Mouse (Mus musculus) intestine, postnatal 0 days (tissue): ENCODE results near the gene Arhgef18. TPM values are rescaled to one million over a fixed set of nuclear protein-coding genes. Genes with fewer than 3 reads are reported as not detected.
A peak's percentile ranks its signal among the peaks of the same experiment; 100 is the strongest.

Experiments used
- ATAC-seq: fragments of 200-750 bp; cut with Nextera tagmentation; 2 replicates; pipeline ENCODE4 v1.8.0; 2017; ENCODE audit warnings: mild to moderate bottlenecking, moderate TSS enrichment, moderate library complexity
- H3K27ac ChIP-seq: fragments of 300-500 bp; sonication (generic); 2 replicates; pipeline ENCODE4 v1.5.1; 2014; ENCODE audit warnings: mild to moderate bottlenecking, low read depth, low read length, moderate library complexity
- H3K27me3 ChIP-seq: fragments of 300-500 bp; sonication (generic); replicated peaks from 2 replicates; pipeline ENCODE4 v1.6.1; 2014; ENCODE audit warnings: low read length, mixed read lengths; ENCODE audit not compliant: control insufficient read depth, insufficient read depth
- H3K36me3 ChIP-seq: fragments of 300-500 bp; sonication (generic); 2 replicates; pipeline ENCODE4 v1.6.1; 2014; ENCODE audit warnings: mild to moderate bottlenecking, moderate library complexity; ENCODE audit not compliant: control insufficient read depth, insufficient read depth
- H3K4me1 ChIP-seq: fragments of 300-500 bp; sonication (generic); replicated peaks from 2 replicates; pipeline ENCODE4 v1.6.1; 2014; ENCODE audit warnings: antibody characterized with exemption, low read length, mixed read lengths; ENCODE audit not compliant: control insufficient read depth, insufficient read depth
- H3K4me2 ChIP-seq: fragments of 300-500 bp; sonication (generic); replicated peaks from 2 replicates; pipeline ENCODE4 v1.6.1; 2014; ENCODE audit warnings: low read depth, mild to moderate bottlenecking, moderate library complexity
- H3K4me3 ChIP-seq: fragments of 300-500 bp; sonication (generic); 2 replicates; pipeline ENCODE4 v1.5.1; 2014; ENCODE audit warnings: low read depth, low read length
- H3K9ac ChIP-seq: fragments of 300-500 bp; sonication (generic); 2 replicates; pipeline ENCODE4 v1.6.1; 2014; ENCODE audit warnings: mild to moderate bottlenecking, low read depth, low read length
- H3K9me3 ChIP-seq: fragments of 300-500 bp; sonication (generic); 2 replicates; pipeline ENCODE4 v1.6.1; 2016; ENCODE audit warnings: mixed run types; ENCODE audit not compliant: control insufficient read depth
- CTCF ChIP-seq: sonication (generic); IDR thresholded peaks from 2 replicates; pipeline ENCODE4 v1.5.1; 2016; ENCODE audit warnings: low read depth, mild to moderate bottlenecking, control low read depth, antibody characterized with exemption, moderate library complexity
- WGBS: fragments of 180-500 bp; shearing (Covaris S2); extraction: QIAGEN DNeasy Blood & Tissue Kit; methylation state at CpG from one replicate; pipeline ENCODE4 v1.1.7; 2014; 5-methylcytosine and 5-hydroxymethylcytosine counted together
- polyA plus RNA-seq: library from polyadenylated mRNA; unstranded; fragments of >200 nt; fragmentation: Nextera tagmentation; extraction: Ambion mirVana; gene quantifications from 2 replicates; pipeline ENCODE4 v1.2.1, GENCODE M21; 2015

Arhgef18 gene
- polyA plus RNA-seq, 1 experiment from 2014 or later = 4.5 TPM

DNA sequence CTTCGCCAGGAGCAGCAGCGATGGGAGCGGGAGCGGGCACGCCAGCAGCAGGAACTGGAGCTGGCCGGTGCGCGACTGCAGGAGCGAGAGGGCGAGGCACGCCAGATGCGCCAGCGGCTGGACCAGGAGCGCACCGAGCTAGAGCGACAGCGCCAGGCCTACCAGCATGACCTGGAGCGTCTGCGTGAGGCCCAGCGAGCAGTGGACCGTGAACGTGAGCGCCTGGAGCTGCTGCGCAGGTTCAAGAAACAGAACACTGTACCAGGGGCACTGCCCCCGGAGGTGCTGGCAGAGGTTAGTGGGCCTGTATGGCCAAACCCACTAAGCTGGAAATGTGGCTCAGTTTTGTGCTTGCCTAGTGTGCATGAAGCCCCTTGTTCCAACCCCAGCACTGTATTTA is 59.2 kb downstream of the Arhgef18 start:
- Histone ChIP-seq H3K27me3 (no peaks in the 10 kb centered on the region), H3K4me2 (no peak overlapping the region), H3K9ac (no peak overlapping the region), H3K4me1 (no peaks in the 10 kb centered on the region), H3K36me3 (peaks cover 90% of the 10 kb centered on the region), H3K27ac (no peak overlapping the region), H3K4me3 (no peak overlapping the region), H3K9me3 (no peaks in the 10 kb centered on the region)
- no peak for TF ChIP-seq CTCF
- 98% methylated on average over 25 of the region's 25 CpGs for WGBS
- ATAC-seq = no peak

DNA sequence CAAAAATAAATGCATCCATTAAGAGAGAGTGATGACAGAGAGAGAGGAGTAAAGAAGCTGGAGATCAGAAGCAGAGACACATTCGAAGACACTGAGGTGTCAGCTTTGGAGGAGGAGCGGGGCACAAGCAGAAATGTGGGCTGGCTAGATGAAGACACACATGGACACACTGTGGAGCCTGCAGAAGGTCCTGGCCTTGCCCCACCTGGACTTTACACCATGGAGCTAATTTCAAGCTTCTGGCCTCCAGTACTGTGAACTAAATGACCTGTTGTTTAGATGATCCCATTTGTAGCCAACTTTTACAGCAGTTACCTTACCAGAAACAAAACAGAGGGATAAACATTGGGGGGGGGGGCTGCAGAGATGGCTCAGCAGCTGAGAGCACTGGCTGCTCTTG is 70.4 kb downstream of the Arhgef18 start:
- H3K9me3 ChIP-seq = no peaks in the 10 kb centered on the region
- no peak overlapping the region for H3K27ac ChIP-seq
- peaks cover 11% of the 10 kb centered on the region; the same call in 1 of the 2 replicates for H3K36me3 ChIP-seq
- H3K27me3 ChIP-seq = no peaks in the 10 kb centered on the region
- no peak for ATAC-seq
- WGBS = 89% methylated on average over 2 of the region's 2 CpGs
- H3K9ac ChIP-seq = no peak overlapping the region
- peaks cover 4% of the 10 kb centered on the region; the same call in 1 of the 2 replicates for H3K4me1 ChIP-seq
- no peak overlapping the region for H3K4me2 ChIP-seq
- no peak overlapping the region for H3K4me3 ChIP-seq
- TF ChIP-seq CTCF = no peak

DNA sequence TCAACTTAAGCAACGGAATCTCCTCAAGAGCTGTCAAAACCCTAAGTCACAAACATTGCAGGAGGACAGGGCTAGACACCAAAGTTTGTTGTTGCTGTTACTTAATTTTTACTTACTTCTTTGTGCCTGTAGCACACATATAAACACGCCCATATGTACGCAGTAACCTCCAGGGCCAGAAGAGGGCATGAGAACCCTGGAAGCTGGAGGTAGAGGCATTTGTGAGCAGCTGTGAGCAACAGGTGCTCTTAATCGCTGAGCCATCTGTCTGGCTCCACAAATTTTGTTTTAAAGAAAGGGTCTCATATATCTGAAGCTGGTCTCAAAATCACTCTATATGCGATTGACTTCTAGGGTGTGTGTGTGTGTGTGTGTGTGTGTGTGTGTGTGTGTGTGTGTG is 71.5 kb downstream of the Arhgef18 start:
- Histone ChIP-seq H3K4me3 (no peak overlapping the region), H3K27ac (no peak overlapping the region), H3K27me3 (no peaks in the 10 kb centered on the region), H3K4me2 (no peak overlapping the region), H3K9me3 (no peaks in the 10 kb centered on the region), H3K36me3 (peaks cover 1% of the 10 kb centered on the region; the same call in 1 of the 2 replicates), H3K9ac (0 out of 2 replicates have a peak overlapping the region, but pooled peaks have one; percentile 11), H3K4me1 (peaks cover 4% of the 10 kb centered on the region; the same call in 1 of the 2 replicates)
- no peak for ATAC-seq
- 45% methylated on average over 5 of the region's 5 CpGs for WGBS
- peak; percentile 80 for TF ChIP-seq CTCF

DNA sequence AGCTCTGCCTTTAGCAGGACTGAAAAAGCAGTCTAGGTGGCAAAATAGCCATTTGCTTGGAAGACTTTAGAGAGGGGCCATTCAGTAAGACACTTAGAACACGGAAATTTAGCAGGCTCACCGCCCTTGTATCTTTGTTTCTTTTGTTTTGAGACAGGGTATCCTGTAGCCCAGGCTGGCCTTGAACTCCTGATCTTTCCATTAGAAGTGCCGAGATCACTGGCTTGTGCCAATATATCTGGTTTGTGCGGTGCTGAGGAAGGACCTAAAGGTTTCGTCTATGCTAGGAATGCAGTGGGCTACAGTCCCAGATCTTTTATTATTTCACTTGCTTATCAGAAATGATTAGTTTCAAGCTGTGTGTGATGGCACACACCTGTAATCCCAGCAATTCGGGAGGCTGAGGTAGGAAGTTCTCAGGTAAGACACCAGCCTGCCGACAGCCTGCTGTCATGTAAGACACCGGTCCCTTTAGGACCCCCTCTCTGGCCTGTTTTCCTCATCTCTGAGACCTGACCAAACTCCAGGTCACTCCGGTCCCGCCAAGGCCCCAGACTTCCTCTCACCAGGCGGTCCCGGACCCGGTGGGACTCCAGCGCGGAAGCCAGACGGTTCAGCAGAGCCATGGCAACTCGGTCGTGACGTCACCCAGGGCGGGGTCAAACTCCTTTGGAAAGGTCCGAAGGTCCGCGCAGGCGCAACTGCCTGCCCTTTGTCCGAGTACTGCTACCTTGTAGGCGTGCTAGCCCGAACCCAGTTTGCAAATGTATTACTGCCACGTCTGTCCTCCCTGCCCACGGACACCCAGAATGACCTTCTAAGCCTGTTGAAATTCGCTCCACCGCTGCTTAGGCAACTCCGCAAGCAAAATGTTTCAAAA is 74.4 kb downstream of the Arhgef18 start, which contains the start of gene Pex11g:
Pex11g (minus strand) TSS at position 675 of the 880 bp plus-strand sequence.
- Histone ChIP-seq H3K9me3 (no peaks in the 10 kb centered on the region), H3K9ac (peak within 1 kb of the TSS; percentile 50), H3K4me1 (peaks cover 4% of the 10 kb centered on the region; the same call in 1 of the 2 replicates), H3K36me3 (no peaks in the 10 kb centered on the region; the same call in 1 of the 2 replicates), H3K4me2 (peak within 1 kb of the TSS; percentile 71), H3K4me3 (peak within 1 kb of the TSS; percentile 57), H3K27me3 (no peaks in the 10 kb centered on the region), H3K27ac (peak within 1 kb of the TSS; percentile 75)
- TF ChIP-seq CTCF = no peak
- WGBS = 4% methylated on average over 32 of the region's 32 CpGs
- peak; percentile 97 for ATAC-seq

DNA sequence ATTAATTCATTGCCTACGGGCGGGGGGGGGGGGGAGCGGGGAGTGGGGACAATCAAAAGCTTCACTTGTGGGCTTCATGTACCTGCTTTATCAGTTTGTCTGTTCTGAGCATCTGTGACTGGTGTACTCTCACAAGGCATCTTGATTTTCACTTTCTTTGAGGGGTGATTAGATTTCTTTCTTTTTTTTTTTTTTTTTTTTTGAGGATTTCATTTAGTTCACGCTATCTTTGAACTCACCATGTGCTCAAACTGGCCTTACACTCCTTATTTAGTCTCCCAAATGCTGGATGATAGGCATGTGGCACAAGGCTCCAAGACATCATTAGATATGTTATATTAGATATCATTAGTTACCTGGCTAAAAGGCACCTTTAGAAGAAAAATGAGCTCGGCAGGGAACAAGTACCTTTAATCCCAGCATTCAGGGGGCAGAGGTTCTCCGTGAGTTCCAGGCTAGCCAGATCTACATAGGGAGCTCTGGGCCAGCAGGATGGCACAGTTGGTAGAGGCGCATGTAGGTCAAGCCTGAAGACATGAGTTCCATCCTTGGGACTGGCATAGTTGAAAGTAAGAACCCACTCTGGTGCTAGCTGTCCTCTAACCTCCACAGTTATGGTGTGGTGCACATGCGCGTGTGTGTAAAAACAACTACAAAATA is 75.2 kb downstream of the Arhgef18 start:
- Histone ChIP-seq H3K4me1 (peaks cover 4% of the 10 kb centered on the region; the same call in 1 of the 2 replicates), H3K9ac (no peak overlapping the region), H3K27ac (peak overlapping the region; percentile 75), H3K4me3 (peak overlapping the region; percentile 57), H3K4me2 (peak overlapping the region; percentile 71), H3K36me3 (no peaks in the 10 kb centered on the region; the same call in 1 of the 2 replicates), H3K27me3 (no peaks in the 10 kb centered on the region), H3K9me3 (no peaks in the 10 kb centered on the region)
- ATAC-seq = no peak
- no peak for TF ChIP-seq CTCF
- WGBS = 49% methylated on average over 9 of the region's 9 CpGs

DNA sequence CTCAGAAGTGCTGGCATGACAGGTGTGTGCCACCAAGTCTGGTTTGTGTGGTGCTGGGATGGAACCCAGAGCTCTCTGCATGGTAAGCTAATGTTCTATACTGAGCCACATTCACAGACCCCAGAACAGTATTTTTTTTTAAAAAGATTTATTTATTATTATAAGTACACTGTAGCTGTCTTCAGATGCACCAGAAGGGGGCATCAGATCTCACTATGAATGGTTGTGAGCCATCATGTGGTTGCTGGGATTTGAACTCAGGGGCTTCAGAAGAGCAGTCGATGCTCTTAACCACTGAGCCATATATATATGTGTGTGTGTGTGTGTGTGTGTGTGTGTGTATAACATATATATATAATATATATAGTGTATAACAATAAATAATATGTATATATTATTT is 76.0 kb downstream of the Arhgef18 start:
- Histone ChIP-seq H3K4me2 (no peak overlapping the region), H3K9ac (no peak overlapping the region), H3K4me1 (peaks cover 4% of the 10 kb centered on the region; the same call in 1 of the 2 replicates), H3K27ac (no peak overlapping the region), H3K9me3 (no peaks in the 10 kb centered on the region), H3K27me3 (no peaks in the 10 kb centered on the region), H3K36me3 (no peaks in the 10 kb centered on the region), H3K4me3 (no peak overlapping the region)
- ATAC-seq = no peak
- 93% methylated on average over 1 of the region's 1 CpGs for WGBS
- TF ChIP-seq CTCF = peak; percentile 41; the same call in 1 of the 2 replicates
